Mouse (Mus musculus): ENCODE data around the gene Prtn3.

DNA sequence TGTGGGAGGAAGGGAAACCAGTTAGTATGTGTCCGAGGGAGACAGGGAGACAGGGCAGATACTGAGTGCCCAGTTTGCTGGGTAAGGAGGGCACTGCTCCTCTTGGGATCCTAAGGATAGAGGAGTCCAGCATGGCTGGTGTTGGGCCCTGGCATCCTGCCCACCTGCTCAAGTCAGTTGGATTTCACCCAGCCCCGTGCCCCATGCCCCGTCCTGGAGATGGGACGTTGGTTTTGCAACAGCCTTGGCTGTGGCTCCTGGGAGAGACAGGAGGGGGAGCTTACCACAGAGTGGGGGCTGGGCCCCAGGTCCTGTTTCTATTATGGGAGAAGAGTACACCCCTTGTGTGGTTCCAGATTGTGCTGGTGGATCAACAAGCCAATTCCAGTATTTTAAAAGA lies 10.2 kb downstream of the Prtn3 start:
- TF ChIP-seq CTCF (IDR thresholded peaks at IDR 0.05; ENCODE audit: insufficient read depth, low read length) (no peak), POLR2A (IDR thresholded peaks at IDR 0.05; ENCODE audit: borderline replicate concordance, extremely low read depth, low read depth, low read length) (no peak)
